Mouse (Mus musculus): ENCODE data around the gene March2. TPM values are rescaled to one million over a fixed set of nuclear protein-coding genes. Genes with fewer than 3 reads are reported as not detected.

March2 gene
- polyA plus RNA-seq, 1 experiment from 2014 or later, result 281 TPM

DNA sequence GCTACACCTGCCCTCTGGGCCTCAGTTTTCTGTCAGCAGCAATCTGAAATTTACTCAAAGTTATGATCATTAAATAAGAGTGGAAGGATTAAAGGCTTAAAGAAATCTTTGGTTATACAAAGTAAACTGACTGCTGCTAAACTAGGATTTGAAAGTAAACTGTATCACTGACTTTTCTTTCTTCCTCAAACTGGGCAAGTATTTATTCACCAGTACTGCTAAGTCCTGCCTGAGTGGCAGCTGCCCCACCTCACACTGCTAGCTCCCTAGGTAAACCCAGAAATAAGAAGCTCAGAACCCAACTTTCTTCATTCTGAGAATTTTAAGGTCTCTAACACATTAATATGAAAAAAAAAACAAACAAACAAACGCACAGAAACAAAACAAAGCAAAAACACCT is 44.6 kb downstream of the March2 start:
- no peak overlapping the region for H3K4me2 ChIP-seq (ENCODE audit: low read depth, low read length)
- H3K27ac ChIP-seq (ENCODE audit: low read length), result no peak overlapping the region
- peaks cover 15% of the 10 kb centered on the region for H3K36me3 ChIP-seq (ENCODE audit: control insufficient read depth, insufficient read depth)
- no peak overlapping the region for H3K4me3 ChIP-seq (ENCODE audit: low read depth, low read length)
- no peaks in the 10 kb centered on the region for H3K9me3 ChIP-seq (replicated peaks; ENCODE audit: control insufficient read depth, low read length)
- H3K27me3 ChIP-seq (ENCODE audit: control insufficient read depth, insufficient read depth, low read depth, low read length), result no peaks in the 10 kb centered on the region
- peaks cover 3% of the 10 kb centered on the region for H3K4me1 ChIP-seq (ENCODE audit: control insufficient read depth, low read depth, low read length)
- H3K9ac ChIP-seq (ENCODE audit: low read depth, low read length), result no peak overlapping the region
- no peak for ATAC-seq (ENCODE audit: low read depth)
- 78% methylated on average over 1 of the region's 1 CpGs for WGBS (ENCODE audit: insufficient replicate concordance)

DNA sequence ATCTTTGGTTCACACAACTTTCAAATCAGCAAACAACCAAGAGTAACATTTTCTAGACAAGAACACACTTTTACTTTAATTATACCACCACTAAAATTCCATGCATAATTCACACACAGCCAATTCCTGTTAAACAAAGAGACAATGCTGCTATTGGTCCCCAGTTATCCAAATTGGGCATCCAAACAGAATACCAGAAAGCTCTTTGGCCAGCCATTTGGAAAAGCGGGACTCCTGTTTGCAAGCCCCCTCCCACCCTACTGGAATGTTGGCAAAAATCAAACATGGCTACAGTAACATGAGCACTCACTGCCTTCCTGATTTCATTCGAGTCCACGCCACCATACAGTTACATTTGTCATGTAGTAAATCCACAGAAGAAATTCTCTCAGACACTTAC is 48.8 kb downstream of the March2 start:
- H3K27ac ChIP-seq (ENCODE audit: low read length), result no peak overlapping the region
- H3K36me3 ChIP-seq (ENCODE audit: control insufficient read depth, insufficient read depth), result peaks cover 26% of the 10 kb centered on the region
- no peak overlapping the region for H3K9ac ChIP-seq (ENCODE audit: low read depth, low read length)
- no peak for ATAC-seq (ENCODE audit: low read depth)
- H3K4me1 ChIP-seq (ENCODE audit: control insufficient read depth, low read depth, low read length), result peaks cover 15% of the 10 kb centered on the region
- no peak overlapping the region for H3K4me2 ChIP-seq (ENCODE audit: low read depth, low read length)
- no peaks in the 10 kb centered on the region for H3K9me3 ChIP-seq (replicated peaks; ENCODE audit: control insufficient read depth, low read length)
- no peak overlapping the region for H3K4me3 ChIP-seq (ENCODE audit: low read depth, low read length)
- 92% methylated on average over 3 of the region's 3 CpGs for WGBS (ENCODE audit: insufficient replicate concordance)
- no peaks in the 10 kb centered on the region for H3K27me3 ChIP-seq (ENCODE audit: control insufficient read depth, insufficient read depth, low read depth, low read length)

DNA sequence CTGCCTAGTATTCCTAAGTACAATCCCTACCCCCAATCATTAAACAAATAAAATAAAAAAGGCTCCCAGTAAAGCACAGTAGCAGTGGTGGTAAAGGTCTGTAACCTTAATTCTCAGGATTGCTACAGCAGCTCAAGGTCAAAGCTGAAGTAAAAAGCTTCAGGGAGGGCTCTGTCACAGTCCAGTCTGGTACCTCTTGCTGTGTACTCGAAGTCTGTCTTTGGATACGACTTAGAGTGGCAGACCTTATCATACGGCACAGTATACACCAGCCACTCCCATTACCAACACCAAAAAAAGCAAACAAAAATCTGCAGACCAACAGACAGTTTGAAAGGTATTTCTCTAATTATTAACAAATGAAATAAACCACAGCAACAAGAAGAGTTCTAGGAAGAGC is 51.7 kb downstream of the March2 start:
- Histone ChIP-seq H3K27ac (ENCODE audit: low read length) (peak overlapping the region; percentile 2; the same call in 1 of the 2 replicates), H3K4me1 (ENCODE audit: control insufficient read depth, low read depth, low read length) (peaks cover 15% of the 10 kb centered on the region), H3K4me2 (ENCODE audit: low read depth, low read length) (no peak overlapping the region), H3K4me3 (ENCODE audit: low read depth, low read length) (no peak overlapping the region), H3K36me3 (ENCODE audit: control insufficient read depth, insufficient read depth) (peaks cover 42% of the 10 kb centered on the region), H3K27me3 (ENCODE audit: control insufficient read depth, insufficient read depth, low read depth, low read length) (no peaks in the 10 kb centered on the region), H3K9me3 (replicated peaks; ENCODE audit: control insufficient read depth, low read length) (no peaks in the 10 kb centered on the region), H3K9ac (ENCODE audit: low read depth, low read length) (no peak overlapping the region)
- peak; percentile 77 for ATAC-seq (ENCODE audit: low read depth)
- WGBS (ENCODE audit: insufficient replicate concordance), result 15% methylated on average over 3 of the region's 3 CpGs

DNA sequence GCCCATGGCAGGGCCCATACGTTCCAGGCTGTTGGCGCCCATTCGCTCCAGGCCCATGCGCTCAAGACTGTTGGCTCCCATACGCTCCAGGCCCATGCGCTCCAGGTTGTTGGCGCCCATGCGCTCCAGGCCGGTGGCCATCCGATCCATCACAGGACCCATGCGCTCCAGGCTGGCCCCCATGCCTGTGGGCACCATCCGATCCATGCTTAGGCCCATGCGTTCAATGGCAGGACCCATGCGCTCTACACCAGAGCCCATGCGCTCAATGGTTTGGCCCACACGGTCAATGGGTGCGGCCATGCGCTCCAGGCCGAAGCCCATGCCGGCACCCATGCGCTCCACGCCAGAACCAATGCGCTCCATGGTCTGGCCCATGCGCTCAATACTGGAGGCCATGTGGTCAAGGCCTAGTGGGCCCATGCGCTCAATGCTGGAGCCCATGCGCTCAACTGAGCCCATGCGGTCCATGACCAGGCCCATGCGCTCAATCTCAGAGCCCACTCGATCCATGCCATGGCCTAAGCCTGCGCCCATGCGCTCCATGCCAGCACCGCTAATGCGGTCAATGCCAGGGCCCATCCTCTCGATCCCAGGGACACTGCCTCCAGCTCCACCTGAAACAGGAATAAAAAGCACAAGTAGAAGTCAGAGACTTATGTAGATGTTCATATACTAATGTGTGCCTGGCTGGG is 68.5 kb downstream of the March2 start:
- H3K9ac ChIP-seq (ENCODE audit: low read depth, low read length), result no peak overlapping the region
- no peaks in the 10 kb centered on the region for H3K27me3 ChIP-seq (ENCODE audit: control insufficient read depth, insufficient read depth, low read depth, low read length)
- no peak overlapping the region for H3K4me2 ChIP-seq (ENCODE audit: low read depth, low read length)
- no peaks in the 10 kb centered on the region for H3K9me3 ChIP-seq (replicated peaks; ENCODE audit: control insufficient read depth, low read length)
- WGBS (ENCODE audit: insufficient replicate concordance), result 96% methylated on average over 34 of the region's 34 CpGs
- no peak overlapping the region for H3K4me3 ChIP-seq (ENCODE audit: low read depth, low read length)
- 0 out of 2 replicates have a peak, but pooled peaks have one; percentile 16 for ATAC-seq (ENCODE audit: low read depth)
- H3K4me1 ChIP-seq (ENCODE audit: control insufficient read depth, low read depth, low read length), result no peaks in the 10 kb centered on the region
- peaks cover 79% of the 10 kb centered on the region for H3K36me3 ChIP-seq (ENCODE audit: control insufficient read depth, insufficient read depth)
- H3K27ac ChIP-seq (ENCODE audit: low read length), result no peak overlapping the region

DNA sequence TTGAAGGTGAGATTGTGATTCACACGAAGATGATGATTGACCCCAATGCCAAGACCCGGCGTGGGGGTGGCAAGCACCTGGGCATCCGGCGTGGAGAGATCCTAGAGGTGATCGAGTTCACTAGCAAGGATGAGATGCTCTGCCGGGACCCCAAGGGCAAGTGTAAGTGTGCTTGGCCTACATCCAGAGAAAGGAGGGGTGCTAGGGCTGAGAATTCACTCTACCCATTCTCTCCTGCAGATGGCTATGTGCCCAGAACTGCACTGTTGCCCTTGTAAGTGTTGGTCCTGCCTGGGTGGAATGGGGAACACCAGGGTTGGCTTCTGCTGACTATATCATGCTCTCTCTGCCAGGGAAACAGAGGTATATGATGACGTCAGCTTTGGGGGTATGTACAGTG is 73.4 kb downstream of the March2 start:
- Histone ChIP-seq H3K4me2 (ENCODE audit: low read depth, low read length) (no peak overlapping the region), H3K36me3 (ENCODE audit: control insufficient read depth, insufficient read depth) (peaks cover 64% of the 10 kb centered on the region), H3K4me1 (ENCODE audit: control insufficient read depth, low read depth, low read length) (peaks cover 4% of the 10 kb centered on the region), H3K27me3 (ENCODE audit: control insufficient read depth, insufficient read depth, low read depth, low read length) (no peaks in the 10 kb centered on the region), H3K9ac (ENCODE audit: low read depth, low read length) (no peak overlapping the region), H3K9me3 (replicated peaks; ENCODE audit: control insufficient read depth, low read length) (no peaks in the 10 kb centered on the region), H3K27ac (ENCODE audit: low read length) (no peak overlapping the region), H3K4me3 (ENCODE audit: low read depth, low read length) (no peak overlapping the region)
- no peak for ATAC-seq (ENCODE audit: low read depth)
- WGBS (ENCODE audit: insufficient replicate concordance), result 88% methylated on average over 8 of the region's 8 CpGs

DNA sequence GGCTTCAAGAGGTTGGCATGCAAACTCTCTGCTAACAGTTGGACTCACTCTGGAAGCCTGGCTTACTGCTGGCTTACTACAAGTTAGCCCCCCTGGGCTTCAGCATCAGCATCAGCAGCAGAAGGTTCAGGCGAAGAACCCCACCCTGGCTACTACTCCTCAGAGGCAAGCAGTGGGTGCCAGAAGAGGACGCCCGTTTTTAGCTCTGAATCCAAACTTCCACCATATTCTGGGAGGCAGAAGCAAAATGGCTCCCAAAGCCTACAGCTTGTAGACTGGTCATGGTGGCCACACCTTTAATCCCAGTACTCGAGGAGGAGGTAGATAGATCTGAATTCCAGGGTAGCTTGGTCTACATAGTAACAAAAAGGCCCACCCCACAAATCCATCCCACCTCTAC is 74.4 kb downstream of the March2 start:
- H3K27me3 ChIP-seq (ENCODE audit: control insufficient read depth, insufficient read depth, low read depth, low read length), result no peaks in the 10 kb centered on the region
- WGBS (ENCODE audit: insufficient replicate concordance), result 87% methylated on average over 4 of the region's 4 CpGs
- no peak overlapping the region for H3K27ac ChIP-seq (ENCODE audit: low read length)
- ATAC-seq (ENCODE audit: low read depth), result no peak
- no peak overlapping the region for H3K4me3 ChIP-seq (ENCODE audit: low read depth, low read length)
- H3K4me2 ChIP-seq (ENCODE audit: low read depth, low read length), result no peak overlapping the region
- H3K9ac ChIP-seq (ENCODE audit: low read depth, low read length), result no peak overlapping the region
- peaks cover 54% of the 10 kb centered on the region for H3K36me3 ChIP-seq (ENCODE audit: control insufficient read depth, insufficient read depth)
- peaks cover 6% of the 10 kb centered on the region for H3K4me1 ChIP-seq (ENCODE audit: control insufficient read depth, low read depth, low read length)
- H3K9me3 ChIP-seq (replicated peaks; ENCODE audit: control insufficient read depth, low read length), result no peaks in the 10 kb centered on the region

DNA sequence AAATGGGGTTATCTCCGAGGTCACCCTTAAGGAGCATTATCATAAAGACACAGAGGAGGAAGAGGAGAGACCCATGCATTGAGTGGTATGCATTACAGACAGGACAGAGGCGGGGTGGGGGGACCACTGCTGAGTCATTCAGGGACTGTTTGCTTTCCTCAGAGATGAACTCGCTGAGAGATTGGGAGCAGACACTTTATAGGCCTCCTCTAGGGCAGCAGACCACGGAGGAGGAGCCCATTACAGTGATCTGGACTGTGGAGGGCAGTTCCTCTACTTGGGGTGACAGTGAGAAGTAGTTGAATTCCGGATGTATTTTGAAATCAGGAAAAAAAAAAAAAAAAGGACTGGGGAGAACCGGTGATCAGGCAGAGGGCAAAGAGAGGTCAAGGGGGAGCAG is 78.7 kb downstream of the March2 start:
- ATAC-seq (ENCODE audit: low read depth), result peak; percentile 60
- Histone ChIP-seq H3K4me3 (ENCODE audit: low read depth, low read length) (no peak overlapping the region), H3K27ac (ENCODE audit: low read length) (0 out of 2 replicates have a peak overlapping the region, but pooled peaks have one; percentile 33)

DNA sequence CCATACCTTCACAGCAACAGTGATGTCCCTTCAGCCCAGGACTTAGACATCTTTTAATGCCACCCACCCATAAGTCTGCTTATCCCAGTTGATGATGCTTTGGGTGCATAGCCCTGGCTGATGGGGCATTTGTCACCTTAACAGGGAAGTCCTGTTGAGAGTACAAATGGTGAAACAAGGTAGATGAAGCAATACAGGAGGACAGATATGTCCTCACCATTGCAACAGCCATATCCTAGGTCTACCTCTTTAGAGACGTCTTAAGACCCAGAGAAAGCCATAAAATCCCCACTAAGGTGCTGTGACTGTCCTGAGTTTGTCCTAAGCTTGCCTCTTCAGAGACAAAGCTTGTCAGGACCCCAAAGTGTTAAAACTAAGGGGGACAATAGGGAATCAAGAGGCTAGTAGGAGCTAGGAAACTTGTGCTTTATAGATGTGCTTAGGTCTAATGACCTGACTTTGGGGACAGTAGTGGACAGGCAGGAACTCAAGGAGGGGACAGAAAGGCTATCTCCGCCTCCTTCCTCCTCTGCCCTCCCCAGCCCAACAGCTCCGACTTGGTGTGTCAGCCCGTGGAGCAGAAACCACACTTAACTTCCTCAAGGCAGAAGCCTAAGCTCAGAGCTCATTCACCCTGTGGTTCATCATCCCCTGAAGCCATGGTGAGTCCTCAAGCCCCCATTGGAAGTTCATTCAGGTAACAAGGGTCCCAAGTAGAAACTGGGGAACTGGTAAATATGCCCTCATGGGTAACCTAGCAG is 80.8 kb downstream of the March2 start, which contains the start of gene Pram1:
Pram1 (plus strand) TSS at position 541 of the 761 bp plus-strand sequence.
- peak within 1 kb of the TSS; percentile 32 for H3K4me3 ChIP-seq (ENCODE audit: low read depth, low read length)
- no peaks in the 10 kb centered on the region for H3K27me3 ChIP-seq (ENCODE audit: control insufficient read depth, insufficient read depth, low read depth, low read length)
- H3K9ac ChIP-seq (ENCODE audit: low read depth, low read length), result peak within 1 kb of the TSS; percentile 11; the same call in 1 of the 2 replicates
- H3K4me2 ChIP-seq (ENCODE audit: low read depth, low read length), result no peak within 1 kb of the TSS
- H3K27ac ChIP-seq (ENCODE audit: low read length), result peak within 1 kb of the TSS; percentile 54
- H3K36me3 ChIP-seq (ENCODE audit: control insufficient read depth, insufficient read depth), result no peaks in the 10 kb centered on the region
- no peaks in the 10 kb centered on the region for H3K9me3 ChIP-seq (replicated peaks; ENCODE audit: control insufficient read depth, low read length)
- peaks cover 6% of the 10 kb centered on the region for H3K4me1 ChIP-seq (ENCODE audit: control insufficient read depth, low read depth, low read length)
- no peak; the same call in 1 of the 2 replicates for ATAC-seq (ENCODE audit: low read depth)
- WGBS (ENCODE audit: insufficient replicate concordance), result 42% methylated on average over 4 of the region's 4 CpGs

More for the DNA sequence above, 78.7 kb downstream of the March2 start:
- no peak overlapping the region for H3K4me2 ChIP-seq (ENCODE audit: low read depth, low read length)
- no peaks in the 10 kb centered on the region for H3K27me3 ChIP-seq (ENCODE audit: control insufficient read depth, insufficient read depth, low read depth, low read length)
- 8% methylated on average over 6 of the region's 6 CpGs for WGBS (ENCODE audit: insufficient replicate concordance)
- H3K9me3 ChIP-seq (replicated peaks; ENCODE audit: control insufficient read depth, low read length), result no peaks in the 10 kb centered on the region
- no peak overlapping the region for H3K9ac ChIP-seq (ENCODE audit: low read depth, low read length)
- peaks cover 6% of the 10 kb centered on the region for H3K4me1 ChIP-seq (ENCODE audit: control insufficient read depth, low read depth, low read length)
- H3K36me3 ChIP-seq (ENCODE audit: control insufficient read depth, insufficient read depth), result peaks cover 13% of the 10 kb centered on the region

DNA sequence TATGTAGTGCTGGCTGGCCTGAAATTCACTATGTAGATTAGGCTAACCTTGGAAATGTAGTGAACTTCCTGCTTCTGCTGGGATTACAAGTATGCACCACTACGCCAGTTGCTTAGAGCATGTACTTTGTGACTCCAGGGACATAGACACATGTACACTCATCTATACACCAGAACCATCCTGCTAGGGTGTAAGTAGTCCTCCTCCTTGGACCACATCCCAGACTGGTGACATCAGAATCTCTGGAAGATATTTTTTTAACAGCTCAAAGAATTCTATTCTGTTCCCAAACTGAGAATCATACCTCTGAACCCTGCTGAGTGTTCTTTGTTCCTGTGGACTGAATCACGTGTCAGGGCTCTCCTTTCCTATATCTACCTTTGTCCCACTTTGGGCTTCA is 81.4 kb downstream of the March2 start:
- Histone ChIP-seq H3K36me3 (ENCODE audit: control insufficient read depth, insufficient read depth) (no peaks in the 10 kb centered on the region), H3K9me3 (replicated peaks; ENCODE audit: control insufficient read depth, low read length) (no peaks in the 10 kb centered on the region), H3K9ac (ENCODE audit: low read depth, low read length) (no peak overlapping the region), H3K4me2 (ENCODE audit: low read depth, low read length) (no peak overlapping the region), H3K4me3 (ENCODE audit: low read depth, low read length) (no peak overlapping the region), H3K27me3 (ENCODE audit: control insufficient read depth, insufficient read depth, low read depth, low read length) (no peaks in the 10 kb centered on the region), H3K27ac (ENCODE audit: low read length) (no peak overlapping the region), H3K4me1 (ENCODE audit: control insufficient read depth, low read depth, low read length) (peaks cover 6% of the 10 kb centered on the region)
- WGBS (ENCODE audit: insufficient replicate concordance), result 83% methylated on average over 2 of the region's 2 CpGs
- no peak for ATAC-seq (ENCODE audit: low read depth)

Measured in liver, embryonic 16.5 days (tissue).